Mouse (Mus musculus): ENCODE measurements around the gene D11Wsu47e.

- no peak for TF ChIP-seq CHD2 (IDR thresholded peaks at IDR 0.05; ENCODE audit: low read depth, low read length)
- TF ChIP-seq ZNF384 (IDR thresholded peaks at IDR 0.05; ENCODE audit: low read depth, low read length) = no peak
Measured at GRCm38 (mm10) chr11:113731945-113732612, 47.9 kb downstream of the D11Wsu47e start.

Data from ES-E14 (cell line).